Mouse (Mus musculus): Measurements from ENCODE around the gene Ugt3a2. TPM values are rescaled to one million over a fixed set of nuclear protein-coding genes. Genes with fewer than 3 reads are reported as not detected.

Ugt3a2 gene
- not detected in 2 replicates for polyA plus RNA-seq (2016; fragmentation: Nextera tagmentation; extraction: Ambion mirVana)

- 88% methylated on average over 4 of the region's 4 CpGs for whole genome bisulfite sequencing
Observed at GRCm38 (mm10) chr15:9335341-9335740, at the start of gene Ugt3a2. Ugt3a2 (plus strand) TSS chr15:9335550.

GRCm38 (mm10) chr15:9289660-9290059 is 45.7 kb upstream of the Ugt3a2 start:
- Histone ChIP-seq H3K9me3 (replicated peaks) (no peaks in the 10 kb centered on the region), H3K36me3 (no peaks in the 10 kb centered on the region), H3K4me1 (no peaks in the 10 kb centered on the region), H3K27ac (no peak overlapping the region), H3K27me3 (ENCODE audit: low read depth, poor library complexity, severe bottlenecking) (no peaks in the 10 kb centered on the region), H3K4me3 (no peak overlapping the region)
- no peak for DNase-seq (ENCODE audit: low spot score)
- 73% methylated on average over 2 of the region's 2 CpGs for WGBS

More at GRCm38 (mm10) chr15:9335341-9335740, at the start of gene Ugt3a2:
- Histone ChIP-seq H3K36me3 (no peaks in the 10 kb centered on the region), H3K27me3 (ENCODE audit: low read depth, poor library complexity, severe bottlenecking) (no peaks in the 10 kb centered on the region), H3K4me1 (no peaks in the 10 kb centered on the region), H3K4me3 (no peak within 1 kb of the TSS), H3K9me3 (replicated peaks) (no peaks in the 10 kb centered on the region), H3K27ac (no peak within 1 kb of the TSS)
- DNase-seq (ENCODE audit: low spot score) = no peak

GRCm38 (mm10) chr15:9305978-9306692 is 29.2 kb upstream of the Ugt3a2 start:
- WGBS = 88% methylated on average over 8 of the region's 8 CpGs

GRCm38 (mm10) chr15:9334596-9334995 is 754 bp upstream of the Ugt3a2 start:
- H3K36me3 ChIP-seq = no peaks in the 10 kb centered on the region
- WGBS = 85% methylated on average over 2 of the region's 2 CpGs
- H3K9me3 ChIP-seq (replicated peaks) = no peaks in the 10 kb centered on the region
- H3K4me3 ChIP-seq = no peak overlapping the region
- no peak for DNase-seq (ENCODE audit: low spot score)
- H3K4me1 ChIP-seq = no peaks in the 10 kb centered on the region
- no peaks in the 10 kb centered on the region for H3K27me3 ChIP-seq (ENCODE audit: low read depth, poor library complexity, severe bottlenecking)
- no peak overlapping the region for H3K27ac ChIP-seq

More at GRCm38 (mm10) chr15:9305978-9306692, 29.2 kb upstream of the Ugt3a2 start:
- Histone ChIP-seq H3K27me3 (ENCODE audit: low read depth, poor library complexity, severe bottlenecking) (no peaks in the 10 kb centered on the region), H3K9me3 (replicated peaks) (no peaks in the 10 kb centered on the region), H3K27ac (no peak overlapping the region), H3K4me3 (no peak overlapping the region), H3K4me1 (no peaks in the 10 kb centered on the region), H3K36me3 (no peaks in the 10 kb centered on the region)
- no peak for DNase-seq (ENCODE audit: low spot score)

GRCm38 (mm10) chr15:9336616-9337015 is 1.3 kb downstream of the Ugt3a2 start:
- no peaks in the 10 kb centered on the region for H3K36me3 ChIP-seq
- H3K9me3 ChIP-seq (replicated peaks) = no peaks in the 10 kb centered on the region
- no peak for DNase-seq (ENCODE audit: low spot score)
- no peak overlapping the region for H3K27ac ChIP-seq
- no peaks in the 10 kb centered on the region for H3K27me3 ChIP-seq (ENCODE audit: low read depth, poor library complexity, severe bottlenecking)
- 82% methylated on average over 3 of the region's 3 CpGs for WGBS
- no peaks in the 10 kb centered on the region for H3K4me1 ChIP-seq
- no peak overlapping the region for H3K4me3 ChIP-seq

GRCm38 (mm10) chr15:9337021-9337420 is 1.7 kb downstream of the Ugt3a2 start:
- no peaks in the 10 kb centered on the region for H3K27me3 ChIP-seq (ENCODE audit: low read depth, poor library complexity, severe bottlenecking)
- H3K4me1 ChIP-seq = no peaks in the 10 kb centered on the region
- DNase-seq (ENCODE audit: low spot score) = no peak
- H3K36me3 ChIP-seq = no peaks in the 10 kb centered on the region
- no peaks in the 10 kb centered on the region for H3K9me3 ChIP-seq (replicated peaks)
- H3K4me3 ChIP-seq = no peak overlapping the region
- 83% methylated on average over 3 of the region's 3 CpGs for WGBS
- no peak overlapping the region for H3K27ac ChIP-seq

- DNase-seq (ENCODE audit: low spot score) = no peak
- H3K27me3 ChIP-seq (ENCODE audit: low read depth, poor library complexity, severe bottlenecking) = no peaks in the 10 kb centered on the region
- no peaks in the 10 kb centered on the region for H3K36me3 ChIP-seq
- no peaks in the 10 kb centered on the region for H3K4me1 ChIP-seq
- H3K9me3 ChIP-seq (replicated peaks) = no peaks in the 10 kb centered on the region
- WGBS = 59% methylated on average over 3 of the region's 3 CpGs
- H3K4me3 ChIP-seq = no peak overlapping the region
- no peak overlapping the region for H3K27ac ChIP-seq
Observed at GRCm38 (mm10) chr15:9348739-9349138, 13.4 kb downstream of the Ugt3a2 start.

- no peaks in the 10 kb centered on the region for H3K36me3 ChIP-seq
- H3K4me3 ChIP-seq = no peak overlapping the region
- WGBS = 62% methylated on average over 2 of the region's 2 CpGs
- no peaks in the 10 kb centered on the region for H3K4me1 ChIP-seq
- H3K27ac ChIP-seq = no peak overlapping the region
- no peak for DNase-seq (ENCODE audit: low spot score)
- no peaks in the 10 kb centered on the region for H3K27me3 ChIP-seq (ENCODE audit: low read depth, poor library complexity, severe bottlenecking)
- no peaks in the 10 kb centered on the region for H3K9me3 ChIP-seq (replicated peaks)
Observed at GRCm38 (mm10) chr15:9362801-9363200, 27.5 kb downstream of the Ugt3a2 start.

GRCm38 (mm10) chr15:9368774-9369173 is 33.4 kb downstream of the Ugt3a2 start:
- H3K4me1 ChIP-seq = no peaks in the 10 kb centered on the region
- H3K4me3 ChIP-seq = no peak overlapping the region
- H3K36me3 ChIP-seq = no peaks in the 10 kb centered on the region
- no peak overlapping the region for H3K27ac ChIP-seq
- no peaks in the 10 kb centered on the region for H3K27me3 ChIP-seq (ENCODE audit: low read depth, poor library complexity, severe bottlenecking)
- 90% methylated on average over 3 of the region's 3 CpGs for WGBS
- H3K9me3 ChIP-seq (replicated peaks) = no peaks in the 10 kb centered on the region
- no peak for DNase-seq (ENCODE audit: low spot score)

- Histone ChIP-seq H3K9me3 (replicated peaks) (no peaks in the 10 kb centered on the region), H3K27me3 (ENCODE audit: low read depth, poor library complexity, severe bottlenecking) (no peaks in the 10 kb centered on the region), H3K36me3 (no peaks in the 10 kb centered on the region), H3K27ac (no peak overlapping the region), H3K4me1 (no peaks in the 10 kb centered on the region), H3K4me3 (no peak overlapping the region)
- WGBS = 92% methylated on average over 7 of the region's 7 CpGs
- DNase-seq (ENCODE audit: low spot score) = no peak
Observed at GRCm38 (mm10) chr15:9376281-9376680, 40.9 kb downstream of the Ugt3a2 start.

- no peak overlapping the region for H3K27ac ChIP-seq
- no peaks in the 10 kb centered on the region for H3K27me3 ChIP-seq (ENCODE audit: low read depth, poor library complexity, severe bottlenecking)
- 97% methylated on average over 3 of the region's 3 CpGs for WGBS
- no peaks in the 10 kb centered on the region for H3K9me3 ChIP-seq (replicated peaks)
- no peaks in the 10 kb centered on the region for H3K4me1 ChIP-seq
- no peaks in the 10 kb centered on the region for H3K36me3 ChIP-seq
- no peak for DNase-seq (ENCODE audit: low spot score)
- H3K4me3 ChIP-seq = no peak overlapping the region
Observed at GRCm38 (mm10) chr15:9409475-9409874, 74.1 kb downstream of the Ugt3a2 start.

All from limb, embryonic 10.5 days (tissue).